Mouse (Mus musculus) G1E (cell line): ENCODE measurements around the gene Tnni3.

Experiments
- CTCF ChIP-seq: IDR thresholded peaks from 2 replicates; pipeline ENCODE4 v1.5.1; 2012; ENCODE audit warnings: low read depth, low read length, inconsistent platforms, mixed read lengths
- GATA1 ChIP-seq: IDR thresholded peaks from 2 replicates; pipeline ENCODE4 v1.6.1; 2012; ENCODE audit warnings: borderline replicate concordance, low read length, inconsistent platforms, mixed read lengths

DNA sequence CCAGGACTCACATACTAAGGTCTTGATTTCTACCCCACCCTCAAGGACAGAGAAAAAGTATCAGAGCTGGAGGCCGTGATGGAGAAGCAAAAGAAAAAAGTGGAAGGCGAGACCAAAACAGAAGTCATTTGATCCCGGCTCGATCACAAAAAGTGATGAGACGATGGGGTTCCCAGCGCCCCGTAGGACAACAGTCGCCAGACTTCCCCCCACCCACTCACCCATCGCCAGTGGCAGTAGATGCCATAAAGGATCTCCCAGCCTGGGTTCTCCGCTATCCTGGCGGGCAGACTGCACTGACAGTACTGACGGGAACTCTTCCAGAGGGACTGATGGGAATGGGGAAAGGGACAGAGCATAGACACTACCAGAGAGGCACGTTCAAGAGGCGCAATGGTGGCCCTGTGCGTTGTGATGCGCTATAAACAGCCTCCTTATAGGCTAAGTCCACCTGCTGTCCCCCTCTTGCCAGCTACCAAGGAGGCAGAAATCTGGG is 45.2 kb downstream of the Tnni3 start:
- no peak for TF ChIP-seq CTCF
- TF ChIP-seq GATA1: no peak
